ENCODE assay signal across 9 mouse cellular contexts in the genomic region with DNA sequence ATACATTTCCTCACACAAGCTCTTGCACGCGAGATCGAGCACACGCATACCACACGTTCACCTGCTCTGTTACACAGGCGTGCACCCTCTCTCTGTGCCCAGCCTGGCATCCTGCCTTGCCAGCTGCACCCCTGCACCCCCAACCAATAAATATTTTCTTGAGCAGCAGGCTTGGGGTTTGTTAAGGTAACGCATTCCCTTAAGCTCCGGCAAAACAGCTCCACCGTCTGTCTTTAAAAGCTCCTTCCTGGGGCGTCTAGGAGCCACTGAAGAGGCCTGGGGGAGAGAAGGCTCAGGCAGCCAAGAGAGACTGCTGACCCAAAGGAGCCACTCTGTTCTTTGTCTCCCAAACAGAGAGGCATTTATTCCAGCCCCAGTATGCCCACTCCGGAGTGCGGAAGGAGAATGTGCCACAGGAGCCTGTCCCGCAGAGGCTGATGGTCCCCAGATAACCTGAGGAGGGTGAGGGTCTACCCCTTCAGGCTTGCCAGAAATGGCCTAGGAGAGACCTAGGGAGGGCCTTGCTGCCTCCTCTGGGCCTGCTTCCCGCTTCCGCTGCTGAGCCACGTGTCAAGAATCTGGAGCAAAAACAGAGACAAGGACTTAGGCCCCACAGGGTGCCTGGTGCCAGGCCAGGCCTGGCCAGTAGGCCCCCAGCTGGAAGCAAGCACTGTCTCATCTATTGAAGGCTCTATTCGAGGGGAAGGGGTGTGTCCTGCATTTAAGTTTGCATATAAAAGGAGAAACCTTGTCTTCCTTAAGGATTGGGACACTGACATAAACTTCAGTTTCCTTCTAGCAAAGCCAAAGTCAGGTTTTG. TPM values are rescaled to one million over a fixed set of nuclear protein-coding genes. Genes with fewer than 3 reads are reported as not detected.
DNase-seq lines count a peak whose midpoint lies in the region; ATAC-seq and TF ChIP-seq lines count a peak whose summit lies in the region.
"Had no signal": no experiment of that assay in that cellular context is flagged by ENCODE, and none has a peak within 500 bp of the region (broad histone marks: within the 10 kb centered on the region; RNA-seq: fewer than 3 reads in every experiment).

No protein-coding gene starts in this region.

- TF ChIP-seq POLR2A in heart, adult 2 months (IDR thresholded peaks at IDR 0.05; ENCODE audit: insufficient read depth, low read depth, low read length): no peak
- 0 out of 2 replicates have a peak, but pooled peaks have one; percentile 21 for TF ChIP-seq POLR2A in cortical plate, adult 2 months (IDR thresholded peaks at IDR 0.05; ENCODE audit: extremely low read depth, insufficient read depth, low read length)

- peak overlapping the region; percentile 75 for H3K27ac ChIP-seq in heart, adult 2 months
- peak overlapping the region; percentile 54 for H3K27ac ChIP-seq in cortical plate, adult 2 months (ENCODE audit: insufficient read depth, low read length)
- peak overlapping the region; percentile 72 for H3K27ac ChIP-seq in heart, embryonic 16.5 days (ENCODE audit: low read length)
- H3K27ac ChIP-seq in lung, embryonic 16.5 days (ENCODE audit: low read length): peak overlapping the region; percentile 87
- H3K27ac ChIP-seq: liver, embryonic 14.5 days had no signal

- intact Hi-C loops in heart, adult 2 months (cut with DNase I): no loop called here
- intact Hi-C loops in heart, postnatal 25 days (cut with DNase I): no loop called here

- no peaks in the 10 kb centered on the region for H3K9me3 ChIP-seq in heart, embryonic 16.5 days (replicated peaks; ENCODE audit: control insufficient read depth, low read length)
- H3K9me3 ChIP-seq in lung, embryonic 16.5 days (ENCODE audit: control insufficient read depth, low read length): no peaks in the 10 kb centered on the region

- WGBS in heart, adult 2 months: 31% methylated on average over 17 of the region's 17 CpGs
- 28% methylated on average over 17 of the region's 17 CpGs for WGBS in heart, embryonic 16.5 days
- WGBS in lung, embryonic 16.5 days: 19% methylated on average over 17 of the region's 17 CpGs

- peaks cover 5% of the 10 kb centered on the region; the same call in 1 of the 2 replicates for H3K36me3 ChIP-seq in heart, adult 2 months (ENCODE audit: control insufficient read depth, insufficient read depth, low read length)
- H3K36me3 ChIP-seq in heart, embryonic 16.5 days (ENCODE audit: control insufficient read depth, insufficient read depth): no peaks in the 10 kb centered on the region
- H3K36me3 ChIP-seq in lung, embryonic 16.5 days (ENCODE audit: control insufficient read depth, insufficient read depth, low read length): no peaks in the 10 kb centered on the region

- TF ChIP-seq CTCF in heart, adult 2 months (IDR thresholded peaks at IDR 0.05): no peak
- no peak for TF ChIP-seq CTCF in cortical plate, adult 2 months (IDR thresholded peaks at IDR 0.05; ENCODE audit: extremely low read depth, insufficient read depth, low read length)

- H3K79me2 ChIP-seq in heart, adult 2 months (replicated peaks; ENCODE audit: control insufficient read depth, insufficient read depth, low read length): no peaks in the 10 kb centered on the region; the same call in 1 of the 2 replicates

- no peaks in the 10 kb centered on the region for H3K27me3 ChIP-seq in heart, adult 2 months (ENCODE audit: control insufficient read depth, insufficient read depth, low read length)
- H3K27me3 ChIP-seq in heart, embryonic 16.5 days (ENCODE audit: control insufficient read depth, insufficient read depth, low read length): no peaks in the 10 kb centered on the region
- H3K27me3 ChIP-seq in lung, embryonic 16.5 days (ENCODE audit: control insufficient read depth, insufficient read depth, low read depth, low read length): no peaks in the 10 kb centered on the region

- DNase-seq in heart, adult 2 months: peak in 1 of 2 experiments; percentile 38
- no peak for DNase-seq in heart, postnatal 25 days (ENCODE audit: low spot score)
- peak; percentile 38 to 52 for DNase-seq in layer of hippocampus, adult 18-20 months (ENCODE audit: low spot score in 2 of 2)
- peak; percentile 36 for DNase-seq in right cerebral cortex, postnatal 14 days
- no peak for DNase-seq in spleen, postnatal 10 days (ENCODE audit: low spot score in 2 of 2)

- ATAC-seq in heart, embryonic 16.5 days (replicated peaks; ENCODE audit: extremely low read depth, insufficient read depth, low FRiP score): 0 out of 2 replicates have a peak, but pooled peaks have one; percentile 0
- peak; percentile 9; the same call in 1 of the 2 replicates for ATAC-seq in lung, embryonic 16.5 days (ENCODE audit: low read depth)

- peak overlapping the region; percentile 70 for H3K4me2 ChIP-seq in heart, embryonic 16.5 days (ENCODE audit: low read depth, low read length)
- peak overlapping the region; percentile 77 for H3K4me2 ChIP-seq in lung, embryonic 16.5 days (ENCODE audit: low read depth, low read length)

- peak overlapping the region; percentile 99 for H3K4me3 ChIP-seq in heart, adult 2 months
- H3K4me3 ChIP-seq in cortical plate, adult 2 months (ENCODE audit: insufficient read depth, low read length): peak overlapping the region; percentile 43
- H3K4me3 ChIP-seq in heart, embryonic 16.5 days (ENCODE audit: low read length): peak overlapping the region; percentile 63; the same call in 1 of the 2 replicates
- H3K4me3 ChIP-seq in lung, embryonic 16.5 days (ENCODE audit: low read length): peak overlapping the region; percentile 62; the same call in 1 of the 2 replicates

- no peak for TF ChIP-seq EP300 in heart, adult 2 months (IDR thresholded peaks at IDR 0.05; ENCODE audit: insufficient read depth, low read depth, low read length)

- H3K9ac ChIP-seq in heart, adult 2 months (ENCODE audit: low read depth, low read length): no peak overlapping the region
- peak overlapping the region; percentile 86 for H3K9ac ChIP-seq in heart, embryonic 16.5 days (ENCODE audit: low read length)
- H3K9ac ChIP-seq in lung, embryonic 16.5 days (ENCODE audit: low read length): peak overlapping the region; percentile 85
- H3K9ac ChIP-seq: liver, embryonic 14.5 days had no signal

- peaks cover 22% of the 10 kb centered on the region for H3K4me1 ChIP-seq in heart, adult 2 months (ENCODE audit: control insufficient read depth, insufficient read depth, low read length)
- H3K4me1 ChIP-seq in cortical plate, adult 2 months (ENCODE audit: control insufficient read depth, insufficient read depth, low read length): peaks cover 4% of the 10 kb centered on the region
- peaks cover 39% of the 10 kb centered on the region for H3K4me1 ChIP-seq in heart, embryonic 16.5 days (ENCODE audit: control insufficient read depth, insufficient read depth, low read length)
- peaks cover 46% of the 10 kb centered on the region for H3K4me1 ChIP-seq in lung, embryonic 16.5 days (replicated peaks; ENCODE audit: control insufficient read depth, insufficient read depth, low read length)

RNA-seq across cellular contexts. Expression of a gene that starts 59.4 kb away (rescaled TPM):
- 10 to 100 TPM; 76.2 to 93.4 TPM for total RNA-seq in heart, adult 2 months (2021)
- 58.7 and 64.9 TPM in 2 replicates for polyA plus RNA-seq in heart, adult 2 months (2012; rRNA removed)
- 10 to 100 TPM; 67.1 to 72.4 TPM for total RNA-seq in heart, postnatal 25 days (2021)
- 55.2 TPM in 2 replicates for polyA plus RNA-seq in cortical plate, adult 2 months (2012; rRNA removed)
- 16.9 and 23.0 TPM in 2 replicates for polyA plus RNA-seq in heart, embryonic 16.5 days (2015; fragmentation: Nextera tagmentation; extraction: Ambion mirVana)
- total RNA-seq in layer of hippocampus, adult 18-20 months (2021): 10 to 100 TPM; 57.0 to 57.2 TPM
- 16.2 and 16.8 TPM in 2 replicates for polyA plus RNA-seq in lung, embryonic 16.5 days (2015; fragmentation: Nextera tagmentation; extraction: Ambion mirVana)

Comparison
In these comparisons a context has a peak if more than half of its experiments do, and no peak if none do; other contexts are left out.
1. DNase-seq: peak in layer of hippocampus, adult 18-20 months (2 of 2) and right cerebral cortex, postnatal 14 days (single experiment); none in heart, postnatal 25 days (single experiment) and spleen, postnatal 10 days (0 of 2).
2. H3K4me3 ChIP-seq: peak in every context shown above with its lines; median percentile 99 in heart, adult 2 months; 63 in heart, embryonic 16.5 days; 62 in lung, embryonic 16.5 days; 43 in cortical plate, adult 2 months.
3. Peak in every context shown above with its lines, with median percentiles within 50 percentile points of each other: H3K27ac ChIP-seq.